Mouse (Mus musculus): ENCODE data around the gene Pdzk1. TPM values are rescaled to one million over a fixed set of nuclear protein-coding genes. Genes with fewer than 3 reads are reported as not detected.
A peak's percentile ranks its signal among the peaks of the same experiment; 100 is the strongest.

The Pdzk1 gene
- total RNA-seq, 2 experiments from 2014 or later = not detected

DNA sequence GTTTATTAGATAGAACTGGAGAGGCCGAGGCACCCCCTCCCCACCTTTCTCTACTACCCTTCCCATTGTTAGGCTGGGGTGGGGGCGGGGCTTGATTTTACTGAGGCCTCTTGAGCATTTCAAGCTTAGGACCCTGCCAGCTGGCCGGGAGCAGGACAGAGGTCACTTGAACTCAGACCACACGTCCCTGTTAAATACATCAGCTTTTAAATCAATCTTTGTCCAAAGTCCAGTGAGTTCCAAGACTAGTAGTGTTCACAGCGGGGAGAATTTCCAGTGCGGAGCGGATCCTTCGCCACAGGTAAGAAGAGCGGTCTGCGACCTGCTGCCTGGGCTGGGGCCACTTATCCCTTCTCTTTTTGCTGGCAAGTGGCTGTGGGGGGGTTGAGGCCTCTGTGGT lies 772 bp downstream of the Pdzk1 start:
- no peak for DNase-seq (ENCODE audit: extremely low spot score in 1 of 2, low spot score in 2 of 2)
- intact Hi-C loops (cut with DNase I) = no loop called here

DNA sequence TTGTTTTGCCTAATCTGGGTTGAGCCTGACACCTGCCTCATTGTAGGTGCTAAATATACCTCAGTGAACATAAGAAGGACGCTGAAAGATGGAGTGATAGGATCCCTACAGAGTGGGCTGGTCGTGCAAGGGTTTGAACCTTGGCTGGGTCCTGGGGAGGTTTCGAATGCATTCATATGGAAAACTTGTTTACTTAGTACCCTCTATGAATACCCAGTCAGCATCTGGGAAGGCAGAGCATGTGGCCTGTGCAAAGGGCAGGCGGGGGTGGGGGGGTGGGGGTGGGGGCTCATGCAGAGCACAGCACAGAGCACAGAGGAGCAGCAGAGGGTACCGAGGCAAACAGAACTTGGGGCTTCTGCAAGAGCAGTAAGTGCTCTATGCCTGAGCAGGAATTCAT lies 3.8 kb downstream of the Pdzk1 start:
- intact Hi-C loops (cut with DNase I) = no loop called here
- DNase-seq (ENCODE audit: extremely low spot score in 1 of 2, low spot score in 2 of 2) = no peak

DNA sequence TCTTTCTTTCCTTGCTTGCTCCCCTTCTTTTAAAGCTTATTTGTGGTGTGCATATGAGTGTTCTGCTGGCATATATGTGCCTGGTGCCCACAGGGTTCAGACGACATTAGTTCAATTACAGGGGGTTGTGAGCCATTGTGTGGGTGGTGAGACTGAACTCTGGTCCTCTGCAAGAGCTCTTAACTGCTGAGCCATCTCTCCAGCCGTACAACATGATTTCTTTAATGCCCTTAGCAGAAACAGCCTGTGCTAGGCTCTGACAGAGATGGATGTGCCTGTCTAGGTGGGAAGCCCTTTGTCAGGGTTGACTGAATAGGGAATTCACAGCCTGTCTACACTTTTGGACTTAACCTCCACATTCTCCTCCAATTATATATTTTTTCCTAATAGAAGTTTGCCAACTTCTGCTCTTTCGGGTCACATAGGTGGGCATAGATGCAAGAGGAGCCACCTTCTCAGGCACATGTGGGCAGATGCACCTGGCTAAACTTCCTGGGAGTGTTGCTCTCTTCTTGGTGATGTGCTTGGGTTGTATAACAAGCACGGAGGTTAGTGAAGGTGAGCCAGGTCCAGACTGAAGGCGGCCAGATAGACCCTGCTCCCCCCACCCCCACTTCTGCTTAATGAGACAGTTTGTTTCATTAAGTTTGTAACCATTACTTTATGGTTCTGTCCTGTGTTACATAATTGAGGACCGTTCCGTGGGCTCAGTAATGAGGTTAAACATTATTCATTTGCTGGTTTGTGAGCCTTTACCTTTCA lies 5.7 kb downstream of the Pdzk1 start:
- intact Hi-C loops (cut with DNase I) = no loop called here
- no peak for DNase-seq (ENCODE audit: extremely low spot score in 1 of 2, low spot score in 2 of 2)

DNA sequence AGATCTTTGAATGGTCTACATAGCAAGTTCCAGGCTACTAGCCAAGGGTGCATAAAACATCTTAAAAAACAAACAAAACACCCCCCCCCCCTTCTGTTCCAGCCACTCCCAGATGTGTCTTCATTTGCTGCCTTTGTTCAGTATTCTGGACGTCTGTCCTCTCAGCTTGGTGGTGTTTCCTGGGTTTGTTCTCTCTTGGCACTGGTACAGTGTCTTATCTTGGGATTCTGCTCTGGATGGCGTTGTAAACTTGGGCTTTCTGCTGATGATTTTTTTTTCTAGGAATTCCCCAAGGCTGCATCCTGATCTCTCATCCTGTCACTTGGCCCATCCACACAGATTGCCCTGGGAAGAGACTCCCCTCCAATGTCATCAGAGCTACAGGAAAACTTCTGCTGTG lies 7.3 kb downstream of the Pdzk1 start:
- intact Hi-C loops (cut with DNase I) = no loop called here
- no peak for DNase-seq (ENCODE audit: extremely low spot score in 1 of 2, low spot score in 2 of 2)

DNA sequence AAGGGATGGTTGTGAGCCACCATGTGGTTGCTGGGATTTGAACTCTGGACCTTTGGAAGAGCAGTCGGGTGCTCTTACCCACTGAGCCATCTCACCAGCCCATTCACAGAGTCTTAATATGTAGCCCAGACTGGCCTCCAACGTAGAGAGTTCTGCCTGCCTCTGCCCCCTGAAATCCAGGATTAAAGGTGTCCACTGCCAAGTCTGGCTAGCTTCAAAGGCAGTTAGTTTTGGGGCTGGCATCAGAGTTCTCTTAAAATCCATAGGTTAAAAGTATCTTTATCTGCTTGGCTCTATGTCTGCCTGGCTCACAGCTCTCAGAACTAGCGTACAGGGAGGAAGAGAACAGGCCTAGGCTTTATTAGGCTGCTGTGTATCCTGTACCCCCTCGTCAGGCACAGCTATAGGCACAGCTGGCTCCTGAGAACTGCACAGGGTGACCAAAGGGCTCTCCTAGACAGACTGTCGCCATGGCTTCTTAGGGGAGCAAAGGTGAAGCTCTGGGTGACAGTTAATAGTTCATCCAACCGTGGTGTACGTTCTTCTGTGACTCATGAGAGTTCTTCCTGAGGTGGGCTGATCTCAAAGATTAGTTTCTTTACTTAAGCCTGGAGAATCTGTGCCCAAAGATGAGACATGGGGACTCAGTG lies 10.0 kb downstream of the Pdzk1 start:
- intact Hi-C loops (cut with DNase I) = no loop called here
- no peak for DNase-seq (ENCODE audit: extremely low spot score in 1 of 2, low spot score in 2 of 2)

DNA sequence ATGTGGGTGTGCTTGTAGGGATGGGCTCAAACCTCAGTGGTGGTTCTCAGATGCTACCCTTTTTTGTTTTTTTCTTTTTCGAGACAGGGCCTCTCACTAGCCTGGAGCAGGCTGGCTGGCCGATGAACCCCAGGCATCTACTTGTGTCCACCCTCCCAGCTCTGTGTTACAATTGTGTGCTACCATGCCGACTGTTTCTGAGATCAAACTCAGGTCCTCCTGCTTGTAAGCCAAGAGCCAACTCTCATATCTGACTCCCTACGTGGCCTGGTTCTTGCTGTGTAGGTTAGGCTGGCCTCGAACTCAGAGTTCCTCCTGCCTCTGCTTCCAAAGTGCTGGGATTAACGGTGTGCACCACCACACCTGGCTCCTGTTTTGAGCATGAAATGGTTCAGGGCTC lies 16.1 kb downstream of the Pdzk1 start:
- intact Hi-C loops (cut with DNase I) = no loop called here
- DNase-seq (ENCODE audit: extremely low spot score in 1 of 2, low spot score in 2 of 2) = no peak

DNA sequence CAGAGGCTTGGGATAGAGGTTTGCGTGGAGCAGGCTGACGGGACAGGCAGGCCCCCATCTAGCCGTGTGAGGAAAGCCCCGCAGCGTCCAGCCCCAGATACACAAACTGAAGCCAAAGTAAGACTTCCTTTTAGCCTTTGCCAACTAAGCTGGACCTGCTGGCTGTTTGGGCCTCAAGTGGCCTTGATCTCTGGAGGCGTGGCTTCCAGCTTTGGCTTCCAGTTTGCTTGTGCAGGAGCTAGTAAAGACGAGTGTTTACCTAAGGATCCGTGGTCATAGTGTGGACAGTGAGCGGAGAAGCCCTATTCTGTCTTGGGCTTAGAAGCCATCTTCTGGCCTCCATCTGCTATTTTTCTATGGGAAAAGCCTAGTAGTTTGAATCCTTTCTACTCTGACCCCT lies 16.7 kb downstream of the Pdzk1 start:
- intact Hi-C loops (cut with DNase I) = no loop called here
- peak in 1 of 2 experiments; percentile 79 for DNase-seq (ENCODE audit: extremely low spot score in 1 of 2, low spot score in 2 of 2)

DNA sequence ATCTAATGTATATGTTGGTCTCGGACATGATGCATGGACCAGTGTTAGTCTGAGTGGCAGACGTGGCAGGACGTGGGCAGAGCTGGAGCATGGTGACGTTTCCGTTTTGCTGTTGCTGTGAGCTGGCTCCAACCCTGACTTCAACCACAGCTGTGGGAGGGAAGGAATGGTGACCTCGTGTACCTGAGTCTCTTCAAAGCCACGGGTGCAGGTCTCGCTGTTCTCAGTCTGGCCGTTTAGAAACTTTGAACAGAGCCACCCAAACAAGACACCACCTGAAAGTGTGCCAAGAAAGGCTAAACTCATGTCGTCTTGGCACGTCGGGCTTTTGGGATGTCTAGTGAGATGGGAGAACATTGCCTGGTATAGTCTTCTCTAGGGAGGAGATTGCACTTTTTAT lies 17.9 kb downstream of the Pdzk1 start:
- intact Hi-C loops (cut with DNase I) = no loop called here
- DNase-seq (ENCODE audit: extremely low spot score in 1 of 2, low spot score in 2 of 2) = no peak

DNA sequence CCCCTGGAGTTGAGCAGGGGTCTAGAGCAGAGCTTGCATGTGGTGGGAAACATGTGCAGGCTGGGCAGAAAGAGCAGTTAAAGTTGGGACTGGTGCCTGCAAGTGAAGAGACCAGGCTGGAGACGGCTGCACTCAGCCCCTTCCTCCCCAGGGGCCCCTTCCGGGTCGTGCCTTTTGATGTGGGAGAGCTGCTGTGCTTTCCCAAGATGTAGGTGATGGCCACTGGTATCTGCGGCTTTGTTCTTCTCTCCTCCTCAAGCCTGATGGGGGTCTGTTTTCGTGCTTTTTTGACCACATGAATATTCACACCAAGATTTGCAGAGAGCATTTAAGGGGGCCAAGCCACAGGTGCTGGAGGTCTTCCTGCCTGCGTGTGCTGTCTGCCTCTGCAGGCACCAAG lies 18.6 kb downstream of the Pdzk1 start:
- DNase-seq (ENCODE audit: extremely low spot score in 1 of 2, low spot score in 2 of 2) = no peak

DNA sequence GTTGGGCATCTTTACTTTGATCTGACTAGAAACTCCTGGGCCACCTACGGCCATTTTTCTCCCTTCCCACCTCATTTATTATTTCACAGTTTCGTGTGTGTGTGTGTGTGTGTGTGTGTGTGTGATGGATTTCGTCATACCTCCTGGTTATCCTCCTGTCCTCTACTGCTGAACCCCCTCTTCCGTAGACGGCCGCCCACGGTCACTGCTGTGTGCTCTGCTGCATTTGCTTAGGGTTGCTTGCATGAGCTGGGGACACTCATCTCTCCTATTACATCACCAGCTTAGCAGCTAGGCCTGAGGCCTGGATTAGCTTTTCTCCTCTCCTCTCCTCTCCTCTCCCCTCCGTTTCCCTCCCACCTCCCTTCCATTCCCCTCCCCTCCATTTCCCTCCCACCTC lies 19.4 kb downstream of the Pdzk1 start:
- DNase-seq (ENCODE audit: extremely low spot score in 1 of 2, low spot score in 2 of 2) = no peak
- intact Hi-C loops (cut with DNase I) = no loop called here

More for the DNA sequence above, 18.6 kb downstream of the Pdzk1 start:
- intact Hi-C loops (cut with DNase I) = no loop called here

DNA sequence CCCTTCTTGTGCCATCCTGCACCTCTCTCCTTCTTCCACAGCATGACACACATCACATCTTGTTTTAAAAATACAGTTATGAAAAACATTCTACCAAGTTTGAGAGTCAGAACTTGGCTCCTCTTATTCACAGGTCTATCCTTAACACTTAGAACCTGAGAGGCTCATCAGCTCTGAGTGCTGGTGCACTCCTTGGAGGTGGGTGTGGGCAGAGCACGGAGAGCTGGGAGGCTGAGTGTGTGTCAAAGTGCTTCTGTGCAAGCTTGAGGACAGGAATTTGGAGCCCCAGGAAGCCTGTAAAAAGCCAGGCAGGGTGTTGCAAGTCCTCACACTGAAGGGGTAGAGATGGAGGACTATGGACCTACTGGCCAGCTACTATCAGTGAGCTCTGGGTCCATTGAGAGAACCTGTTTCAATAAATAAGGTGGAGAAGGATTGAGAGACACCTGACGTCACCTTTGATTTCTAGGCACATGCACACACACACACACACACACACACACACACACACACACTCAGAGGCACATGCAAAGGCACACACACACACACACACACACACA lies 20.2 kb downstream of the Pdzk1 start:
- intact Hi-C loops (cut with DNase I) = no loop called here
- no peak for DNase-seq (ENCODE audit: extremely low spot score in 1 of 2, low spot score in 2 of 2)

DNA sequence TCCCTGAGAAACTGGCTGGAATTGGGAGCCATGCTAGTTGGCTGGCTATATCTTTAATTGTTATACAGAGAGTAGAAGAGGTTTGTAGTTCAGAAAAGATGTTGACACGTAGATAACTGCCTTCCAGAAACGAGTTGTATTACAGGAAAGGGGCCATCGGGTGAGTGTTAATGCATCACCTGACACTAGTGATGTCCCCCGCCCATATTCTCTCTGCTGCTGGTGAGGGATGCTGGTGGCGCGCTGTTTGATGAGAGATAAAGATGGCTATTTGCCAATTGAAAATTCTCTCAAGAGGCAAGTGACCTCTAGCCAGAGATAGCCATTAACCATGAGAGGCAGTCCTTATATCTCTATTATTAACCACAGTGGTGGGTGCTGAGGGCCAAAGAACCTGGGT lies 23.5 kb downstream of the Pdzk1 start:
- intact Hi-C loops (cut with DNase I) = no loop called here
- DNase-seq (ENCODE audit: extremely low spot score in 1 of 2, low spot score in 2 of 2) = no peak

DNA sequence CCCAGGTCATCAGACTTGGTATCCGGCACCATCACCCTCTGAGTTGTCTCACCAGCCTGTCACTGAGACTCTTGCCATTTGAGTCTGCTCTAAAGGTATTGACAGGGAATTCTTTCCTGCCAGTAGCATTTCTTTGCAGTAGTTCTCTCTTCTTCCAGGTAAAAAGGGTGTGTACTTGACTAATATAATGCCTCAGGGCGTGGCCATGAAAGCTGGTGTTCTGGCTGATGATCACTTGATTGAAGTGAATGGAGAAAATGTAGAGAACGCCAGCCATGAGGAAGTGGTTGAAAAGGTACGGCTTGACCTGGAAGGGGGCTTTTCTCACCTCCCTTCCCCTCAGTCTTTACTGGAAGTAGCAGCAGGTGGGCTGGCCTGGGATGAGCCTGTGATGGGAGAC lies 25.3 kb downstream of the Pdzk1 start:
- intact Hi-C loops (cut with DNase I) = no loop called here
- DNase-seq (ENCODE audit: extremely low spot score in 1 of 2, low spot score in 2 of 2) = no peak

DNA sequence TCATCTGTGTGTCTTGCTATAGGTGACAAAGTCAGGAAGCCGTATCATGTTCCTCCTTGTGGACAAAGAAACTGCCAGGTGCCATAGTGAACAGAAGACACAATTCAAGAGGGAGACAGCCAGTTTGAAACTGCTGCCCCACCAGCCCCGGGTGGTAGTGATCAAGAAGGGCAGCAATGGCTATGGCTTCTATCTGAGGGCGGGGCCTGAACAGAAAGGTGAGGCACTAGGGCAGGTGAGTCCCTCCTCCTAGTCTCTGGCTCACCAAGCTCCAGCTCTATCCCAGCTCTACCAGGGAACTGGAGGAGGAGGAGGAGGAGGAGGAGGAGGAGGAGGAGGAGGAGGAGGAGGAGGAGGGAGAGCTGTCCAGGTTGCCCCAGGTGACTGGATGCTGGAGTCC lies 26.7 kb downstream of the Pdzk1 start:
- intact Hi-C loops (cut with DNase I) = no loop called here
- DNase-seq (ENCODE audit: extremely low spot score in 1 of 2, low spot score in 2 of 2) = no peak

DNA sequence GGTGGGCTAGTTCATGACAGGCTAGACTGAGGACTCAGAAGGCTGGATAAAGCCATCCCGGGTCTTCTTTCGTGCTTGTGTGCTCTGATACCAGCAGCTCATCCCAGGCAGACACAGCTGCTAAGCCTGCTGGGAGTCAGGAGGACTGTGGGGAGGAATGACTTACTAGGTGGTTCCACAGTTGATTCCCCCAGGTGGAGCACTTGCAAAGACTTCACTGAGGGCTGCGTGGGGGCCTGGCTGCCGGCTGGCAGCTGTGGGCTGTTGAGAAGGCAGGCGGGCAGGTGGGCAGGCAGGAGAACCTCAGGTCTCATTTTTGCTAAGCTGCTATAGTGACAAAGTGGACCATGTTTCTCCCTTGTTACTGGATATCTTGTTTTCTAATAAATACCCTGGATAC lies 31.4 kb downstream of the Pdzk1 start:
- no peak for DNase-seq (ENCODE audit: extremely low spot score in 1 of 2, low spot score in 2 of 2)
- intact Hi-C loops (cut with DNase I) = no loop called here

DNA sequence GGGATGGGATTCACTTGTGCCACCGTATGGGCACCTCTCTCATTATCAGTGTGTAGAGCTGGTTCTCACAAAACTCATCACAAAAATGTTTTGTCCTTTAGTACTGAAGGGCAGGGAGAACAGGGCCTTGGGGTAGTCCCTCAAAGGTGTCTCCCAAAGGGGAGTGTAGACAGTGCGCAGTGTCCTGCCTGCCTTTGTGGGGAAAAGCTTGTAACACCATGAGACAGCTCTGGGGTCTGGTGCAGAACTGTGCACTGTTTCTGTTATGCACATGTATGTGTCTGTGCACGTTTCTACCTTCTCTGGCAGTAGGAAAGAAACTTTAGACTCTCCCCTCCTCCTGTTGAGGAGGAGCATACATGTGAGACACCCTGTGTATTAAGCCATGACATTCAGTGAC lies 38.8 kb downstream of the Pdzk1 start:
- no peak for DNase-seq (ENCODE audit: extremely low spot score in 1 of 2, low spot score in 2 of 2)
- intact Hi-C loops (cut with DNase I) = no loop called here

DNA sequence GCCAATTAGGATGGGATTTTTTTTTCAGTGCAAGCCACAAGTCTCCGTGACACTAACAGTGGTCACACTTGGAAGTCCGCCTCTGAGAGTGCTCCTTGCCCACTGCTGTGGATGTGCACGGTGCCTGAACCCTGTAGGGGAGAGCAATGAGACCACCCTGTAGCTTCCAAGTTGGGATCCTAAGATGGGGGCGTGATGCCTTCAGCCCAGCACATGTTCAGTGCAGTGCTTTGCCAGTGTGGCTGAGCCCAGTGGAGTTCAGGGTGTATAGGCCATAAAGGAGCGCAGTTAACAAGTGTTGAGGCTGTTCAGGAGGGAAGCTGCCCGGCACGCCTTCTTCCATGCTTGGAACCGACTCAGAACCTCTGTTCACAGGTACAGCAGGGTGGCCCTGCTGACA lies 39.5 kb downstream of the Pdzk1 start:
- intact Hi-C loops (cut with DNase I) = no loop called here
- peak in 1 of 2 experiments; percentile 10 for DNase-seq (ENCODE audit: extremely low spot score in 1 of 2, low spot score in 2 of 2)

DNA sequence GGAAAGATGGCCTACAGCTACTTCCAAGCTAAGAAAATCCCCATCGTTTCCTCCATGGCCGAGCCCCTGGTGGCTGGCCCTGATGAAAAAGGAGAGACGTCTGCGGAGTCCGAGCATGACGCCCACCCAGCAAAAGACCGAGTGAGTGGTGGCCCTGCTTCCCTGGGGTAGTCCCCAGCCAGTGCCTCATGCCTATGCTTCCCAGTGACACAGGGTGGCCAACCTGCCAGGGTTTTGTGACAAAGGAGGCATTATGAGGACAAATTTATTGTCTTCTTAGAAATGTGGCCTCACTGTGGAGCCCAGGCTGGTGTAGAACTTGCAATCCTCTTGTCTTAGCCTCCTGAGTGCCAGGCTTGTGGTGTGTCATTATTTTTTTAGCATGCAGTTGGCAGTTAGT lies 40.0 kb downstream of the Pdzk1 start:
- intact Hi-C loops (cut with DNase I) = no loop called here
- DNase-seq (ENCODE audit: extremely low spot score in 1 of 2, low spot score in 2 of 2) = peak in 1 of 2 experiments; percentile 13

DNA sequence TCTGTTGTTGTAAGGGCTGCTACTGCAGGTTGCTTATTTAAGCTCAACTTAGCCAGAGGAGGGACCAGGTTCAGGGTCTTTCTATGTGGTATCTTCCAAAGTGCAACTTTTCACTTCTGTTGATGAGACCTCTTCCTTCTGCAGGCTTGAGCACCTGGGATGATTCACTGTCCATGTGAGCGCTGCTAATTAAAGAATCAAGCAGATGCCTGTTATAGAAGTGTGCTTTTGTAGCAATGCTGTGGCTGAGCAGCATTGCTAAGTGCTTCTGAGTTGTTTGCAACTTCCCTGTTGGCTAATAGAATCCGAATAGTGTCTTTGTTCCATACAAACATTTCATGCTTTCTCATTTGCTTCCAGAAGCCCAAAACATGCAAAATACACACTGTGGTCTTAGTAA lies 41.2 kb downstream of the Pdzk1 start:
- intact Hi-C loops (cut with DNase I) = no loop called here
- no peak for DNase-seq (ENCODE audit: extremely low spot score in 1 of 2, low spot score in 2 of 2)

DNA sequence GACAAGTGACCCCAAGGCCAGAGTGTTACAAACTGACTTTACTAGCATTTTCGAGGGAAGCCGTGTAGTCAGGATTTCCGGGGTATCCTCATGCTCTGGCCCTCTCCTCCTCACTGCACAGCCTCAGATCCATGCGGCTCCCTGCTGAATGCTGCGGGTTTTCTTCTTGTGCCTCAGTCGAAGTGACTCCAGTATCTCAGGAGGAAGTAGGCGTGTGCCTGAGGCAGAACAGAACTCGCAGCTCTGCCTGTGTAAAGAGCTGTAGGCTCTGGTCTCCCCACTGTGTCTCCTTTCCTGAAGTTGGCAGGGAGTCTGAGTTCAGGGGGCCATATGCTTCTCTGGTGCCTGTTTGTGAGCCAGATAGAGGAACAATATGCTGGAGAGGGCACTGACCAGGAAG lies 42.0 kb downstream of the Pdzk1 start:
- intact Hi-C loops (cut with DNase I) = no loop called here
- no peak for DNase-seq (ENCODE audit: extremely low spot score in 1 of 2, low spot score in 2 of 2)

Data from left cerebral cortex, postnatal 10 days (tissue).